Mouse (Mus musculus) spleen, postnatal 36 days (tissue): ENCODE measurements around the gene Cbx7.

Experiments used
- DNase-seq, 2 experiments: peaks; one replicate each; pipeline ENCODE4 v3.0.0; 2022; ENCODE audit warnings: low spot score in 2 of 2, mixed read lengths in 1 of 2

The Cbx7 gene

DNA sequence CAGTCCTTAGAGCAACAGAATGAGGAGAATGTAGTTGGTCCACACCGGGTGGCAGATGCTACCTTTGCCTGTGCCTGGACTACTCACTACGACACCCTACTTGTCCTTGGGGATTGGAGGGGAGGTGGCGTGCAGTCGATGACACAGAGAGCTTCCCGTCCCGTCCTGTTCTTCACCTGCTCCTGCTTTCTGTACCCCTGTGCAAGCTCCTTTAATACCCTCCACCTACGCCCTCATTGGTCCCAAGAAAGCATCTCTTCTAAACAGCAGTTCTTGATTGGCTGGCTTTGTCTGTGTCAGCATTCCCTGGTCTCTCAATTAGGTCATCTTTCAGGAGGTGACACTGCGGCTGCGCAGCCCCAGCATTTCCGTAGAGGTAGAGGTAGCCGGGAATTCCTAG lies at the start of gene Cbx7:
Cbx7 (minus strand) TSS at position 180 of the 400 bp plus-strand sequence.
- no peak for DNase-seq

GRCm38 (mm10) chr15:80020516-80020915 lies 49.6 kb upstream of the Cbx7 start:
- DNase-seq = no peak

DNA sequence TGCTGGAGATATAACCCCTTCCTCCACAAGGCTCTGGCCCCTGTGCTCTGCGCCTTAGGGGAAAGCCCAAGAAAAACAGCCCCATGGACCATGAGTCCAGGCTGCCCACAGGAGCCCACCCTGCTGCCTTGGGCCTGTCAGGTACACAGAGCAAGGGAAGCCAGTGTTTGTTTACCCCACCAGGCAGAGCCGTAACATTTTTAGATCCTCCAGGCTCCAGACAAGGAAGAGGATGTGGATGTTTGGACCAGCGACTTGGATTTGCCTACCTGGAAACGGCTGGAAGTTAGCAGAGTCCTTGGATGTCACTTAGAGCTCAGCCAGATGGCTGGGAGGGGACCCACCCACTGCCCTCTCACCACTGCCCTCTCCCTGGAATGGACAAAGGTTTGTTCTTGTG lies 48.7 kb upstream of the Cbx7 start:
- DNase-seq = no peak

DNA sequence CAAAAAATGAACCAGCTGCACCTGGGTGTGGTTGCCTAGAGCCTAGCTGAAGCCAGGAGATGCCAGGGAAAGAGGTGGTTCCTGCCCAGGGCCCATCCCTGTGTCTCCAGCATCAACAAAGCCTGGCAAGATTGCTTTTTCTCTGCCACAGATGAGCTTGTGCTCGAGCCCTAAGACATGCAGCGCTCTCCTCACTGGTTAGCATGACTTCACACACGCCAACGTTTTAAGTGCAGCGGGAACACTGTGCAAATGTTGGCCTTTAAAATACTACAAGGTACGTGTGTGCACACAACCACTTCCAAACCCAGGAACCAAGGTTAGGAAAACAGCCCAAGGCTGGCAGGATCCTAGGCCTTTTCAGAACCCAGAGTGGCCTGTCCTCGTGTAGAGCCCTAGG lies 48.3 kb upstream of the Cbx7 start:
- DNase-seq = no peak

DNA sequence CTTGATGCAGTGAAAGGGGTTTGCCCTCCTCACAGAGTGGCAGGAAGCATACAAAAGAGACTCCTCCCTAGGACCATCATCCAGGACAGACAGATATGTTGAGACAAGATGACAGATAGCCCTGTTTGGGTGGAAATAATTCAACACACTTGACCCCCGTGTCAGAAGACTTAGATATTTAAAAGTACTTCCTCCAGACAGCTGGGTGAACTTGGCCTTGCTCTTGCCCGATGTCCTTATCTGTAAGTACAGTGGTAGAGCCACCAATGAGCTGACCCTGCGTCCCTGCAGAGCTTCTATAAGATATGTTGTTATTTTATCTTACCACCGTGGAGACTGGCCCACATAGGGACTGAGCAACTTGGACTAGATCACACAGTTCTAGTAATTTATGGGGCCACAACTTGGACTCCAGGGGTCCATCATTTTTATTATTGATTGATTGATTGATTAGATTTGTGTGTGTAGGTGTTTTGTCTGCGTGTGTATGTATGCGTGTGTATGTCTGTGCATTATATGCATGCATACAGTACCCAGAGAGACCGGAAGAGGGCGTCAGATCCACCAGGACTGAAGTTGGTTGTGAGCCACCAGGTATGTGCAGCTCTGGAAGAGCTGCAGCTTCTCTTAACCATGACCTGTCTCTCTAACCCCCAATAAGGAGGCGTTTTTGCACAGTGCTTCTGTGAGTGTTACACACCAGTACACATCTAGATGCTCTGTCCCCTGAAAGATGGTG lies 45.8 kb upstream of the Cbx7 start:
- no peak for DNase-seq

GRCm38 (mm10) chr15:80015211-80015952 lies 44.5 kb upstream of the Cbx7 start:
- no peak for DNase-seq

GRCm38 (mm10) chr15:80014321-80015210 lies 43.6 kb upstream of the Cbx7 start, which contains the start of gene Pdgfb:
Pdgfb (minus strand) TSS chr15:80014977.
- DNase-seq = peak in 1 of 2 experiments; percentile 28

DNA sequence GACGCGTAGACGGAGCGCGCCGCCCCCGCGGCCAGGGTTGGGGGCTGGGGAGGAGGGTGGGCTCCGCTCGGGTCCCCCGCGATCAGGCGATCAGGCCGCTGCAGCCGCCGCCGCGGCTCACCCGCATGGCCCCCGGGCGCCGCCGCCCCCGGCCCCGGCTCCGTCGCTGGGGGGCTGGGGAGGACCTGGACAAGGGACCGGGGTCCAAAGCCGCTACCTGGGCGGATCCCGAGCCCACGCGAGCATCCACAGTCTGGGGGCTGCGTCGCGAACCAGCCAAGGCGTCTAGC lies 43.1 kb upstream of the Cbx7 start:
- DNase-seq = no peak

DNA sequence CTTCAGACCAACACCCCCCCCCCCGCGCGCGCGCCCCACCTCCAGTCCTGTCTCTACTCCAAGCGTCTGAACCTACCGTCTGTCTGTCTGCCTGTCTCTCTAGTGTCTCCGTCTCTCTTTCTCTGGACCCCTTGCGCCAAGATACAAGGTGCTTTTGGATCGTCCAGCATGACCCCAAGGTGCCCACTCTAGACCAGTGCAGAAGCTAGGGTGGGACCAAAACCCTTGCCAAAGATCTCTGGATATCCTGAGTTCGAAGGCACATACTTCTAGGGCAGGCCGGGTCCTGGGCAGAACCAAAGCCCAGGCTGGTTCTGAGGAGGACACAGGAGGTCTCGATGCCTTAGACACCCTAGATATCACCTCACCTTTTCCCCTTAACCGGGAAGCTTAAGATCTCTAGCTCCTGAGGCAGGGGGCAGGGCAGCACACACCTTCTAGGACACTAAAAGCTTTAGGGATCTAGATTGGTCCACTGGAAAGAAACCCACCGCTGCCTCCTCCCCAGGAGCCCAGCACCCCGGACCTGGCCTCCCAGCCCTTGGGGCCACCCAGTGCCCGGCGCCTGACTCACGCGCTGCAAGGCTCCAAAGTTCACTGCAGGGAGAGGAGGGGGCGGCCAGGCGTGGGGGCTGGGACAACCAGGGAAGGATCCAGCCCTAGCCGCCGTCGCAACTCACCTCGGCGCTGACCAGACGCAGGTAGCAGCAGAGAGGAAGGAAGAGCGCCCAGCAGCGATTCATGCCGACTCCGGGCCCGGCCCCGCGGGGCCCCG lies 42.5 kb upstream of the Cbx7 start:
- no peak for DNase-seq

DNA sequence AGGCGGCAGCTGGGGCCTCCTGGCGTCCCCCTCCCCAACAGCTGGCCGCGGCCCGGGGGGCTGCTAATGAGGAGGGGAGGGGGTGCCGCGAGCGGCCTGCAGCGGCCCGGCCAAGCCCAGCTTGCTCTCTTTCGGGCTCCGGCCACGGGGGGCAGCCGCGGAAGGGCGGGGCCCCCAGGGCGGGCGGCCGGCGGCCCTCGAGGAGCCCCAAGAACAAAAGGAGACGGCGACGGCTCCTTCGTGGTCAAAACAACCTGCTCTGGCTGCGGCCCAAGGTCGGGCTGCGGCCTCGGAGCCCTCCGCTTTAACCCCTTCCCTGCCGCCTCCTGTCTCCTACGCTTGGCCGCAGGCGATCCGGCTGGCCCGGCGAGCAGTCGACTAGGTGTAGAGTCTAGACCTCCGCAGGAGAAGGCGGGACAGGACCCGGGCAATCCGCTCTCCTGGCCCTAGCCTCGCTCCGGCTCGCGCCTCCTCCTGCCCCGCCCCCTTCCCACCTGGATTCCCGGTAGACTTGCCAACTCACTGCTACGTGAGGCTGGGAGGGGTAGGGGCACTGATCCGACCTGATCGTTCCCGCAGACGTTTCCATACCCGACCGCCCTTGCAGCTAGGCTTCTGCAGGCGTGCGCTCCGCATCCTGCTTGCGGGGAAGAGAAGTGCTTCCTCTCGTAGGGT lies 41.7 kb upstream of the Cbx7 start:
- DNase-seq = no peak

DNA sequence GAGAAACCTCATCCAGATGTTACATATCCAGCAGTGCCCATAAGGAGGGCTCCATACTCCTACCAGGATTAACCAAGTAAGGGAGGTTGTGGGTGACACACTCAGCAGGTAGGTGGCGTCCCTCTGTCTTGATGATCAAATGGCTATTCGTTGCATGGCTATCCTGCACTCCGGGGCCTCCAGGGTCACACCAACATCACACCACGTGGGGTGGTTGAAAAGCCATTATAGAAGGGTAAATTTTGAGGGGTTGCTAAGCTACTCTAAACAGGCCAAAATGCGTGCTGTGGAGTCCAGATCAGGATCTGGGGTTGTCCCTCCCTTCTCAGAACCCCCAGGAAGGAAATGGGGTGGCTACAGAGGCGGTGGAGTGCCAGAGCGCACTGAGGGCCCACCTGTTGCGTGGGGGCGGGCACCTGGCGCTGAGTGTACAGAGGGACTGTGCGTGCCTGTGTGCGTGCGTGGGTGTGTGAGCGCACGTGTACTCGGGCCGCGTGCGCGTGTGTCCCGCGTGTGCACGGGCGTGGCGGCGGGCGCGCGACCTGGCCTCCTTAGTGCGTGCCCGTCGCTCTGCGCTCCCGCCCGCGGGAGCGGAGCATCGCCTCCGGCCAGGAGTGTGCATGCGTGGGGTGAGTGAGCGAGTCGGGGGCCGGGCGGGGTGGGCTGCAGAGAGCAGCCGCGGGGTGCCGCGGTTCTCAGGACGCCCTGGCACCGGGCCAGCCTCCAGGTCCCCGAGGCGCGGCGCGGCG lies 41.0 kb upstream of the Cbx7 start:
- no peak for DNase-seq

DNA sequence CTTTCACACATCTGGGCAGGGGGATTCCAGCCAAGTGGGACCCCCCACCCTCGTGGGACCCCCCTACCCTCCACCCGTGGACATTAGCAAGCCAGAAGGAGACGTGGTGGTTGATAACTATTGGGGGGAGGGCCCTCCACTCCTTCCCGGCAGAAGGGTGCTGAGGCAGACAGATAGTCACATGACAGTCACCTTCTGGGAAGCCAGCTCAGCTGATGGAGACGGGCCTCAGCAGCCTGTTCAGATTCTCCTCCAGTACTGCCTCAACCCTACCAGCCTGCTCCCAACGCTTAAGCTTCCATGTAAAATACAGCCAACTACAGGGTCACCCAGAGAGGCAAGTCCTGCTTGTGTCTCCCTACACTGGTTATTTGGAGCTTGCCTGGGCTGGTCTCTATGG lies 40.3 kb upstream of the Cbx7 start:
- DNase-seq = no peak

DNA sequence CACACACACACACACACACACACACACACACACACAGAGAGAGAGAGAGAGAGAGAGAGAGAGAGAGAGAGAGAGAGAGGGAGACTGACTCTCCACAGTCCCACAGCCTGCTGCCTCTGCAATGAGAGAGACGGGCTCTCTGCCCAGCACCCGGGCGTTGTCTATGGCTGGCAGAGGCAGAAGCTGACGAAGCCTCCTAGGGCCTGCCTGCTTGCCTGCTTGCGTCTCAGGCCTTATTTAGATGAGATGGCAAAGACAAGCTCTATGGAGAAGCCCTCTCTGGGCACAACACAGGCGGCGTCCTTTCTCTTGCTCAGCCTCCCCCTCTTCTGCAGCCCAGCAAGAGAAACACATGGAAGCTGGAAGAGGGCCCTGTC lies 39.3 kb upstream of the Cbx7 start:
- no peak for DNase-seq

DNA sequence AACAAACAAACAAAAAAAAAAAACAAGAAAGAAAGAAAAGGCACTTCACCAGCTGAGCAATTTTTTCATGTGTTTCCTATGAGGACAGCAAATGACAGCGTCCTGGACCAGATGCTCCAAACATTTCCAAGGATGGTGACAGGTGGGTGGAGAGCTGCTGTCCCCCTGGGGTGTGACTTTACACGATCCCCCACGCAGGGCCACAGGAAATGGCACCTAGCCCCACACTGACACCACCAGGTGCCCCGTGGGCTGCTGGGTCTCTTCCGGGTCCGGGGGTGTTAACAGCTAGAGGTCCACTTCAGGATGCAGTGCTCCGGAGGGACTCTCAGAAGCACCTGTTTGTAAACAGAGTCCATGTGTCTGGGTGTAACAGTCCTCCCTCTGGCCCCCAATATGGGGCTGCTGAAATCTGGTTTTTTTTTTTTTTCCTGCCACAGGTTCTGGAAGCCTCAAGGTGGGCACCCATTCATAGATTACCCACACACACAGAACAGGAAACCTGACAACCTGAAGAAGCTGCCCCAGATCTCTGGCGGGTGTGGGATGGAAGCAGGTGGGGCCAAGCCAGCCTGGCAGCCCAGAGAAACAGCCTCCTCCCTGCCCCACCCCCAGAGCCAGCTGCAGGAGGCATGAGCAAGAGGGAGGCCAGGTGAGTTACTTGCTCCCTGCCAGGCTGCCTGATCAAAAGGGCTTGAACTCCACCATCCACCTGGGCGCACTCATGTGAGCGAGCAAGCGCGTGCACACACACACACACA lies 38.7 kb upstream of the Cbx7 start:
- DNase-seq = no peak

DNA sequence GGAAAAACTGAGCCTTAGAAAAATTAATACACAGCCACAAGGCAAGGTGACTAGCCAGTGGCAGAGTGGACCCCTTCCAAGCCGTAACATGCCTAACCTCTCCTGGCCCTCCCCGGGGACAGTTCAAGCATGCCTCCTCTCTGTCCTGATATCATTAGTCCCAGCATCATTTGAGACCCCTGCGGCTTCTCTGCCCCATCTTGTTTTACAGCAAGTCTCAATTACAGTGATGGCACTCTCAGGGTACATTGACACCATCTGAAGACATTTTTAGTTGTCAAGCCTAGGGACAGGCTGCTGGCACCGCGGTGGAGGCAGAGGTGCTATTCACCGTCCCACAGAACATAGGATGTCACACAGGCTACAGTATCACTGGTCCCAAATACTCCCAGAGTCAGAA lies 37.5 kb upstream of the Cbx7 start:
- DNase-seq = no peak

- no peak for DNase-seq
These were observed 35.2 kb upstream of the Cbx7 start for GRCm38 (mm10) chr15:80006156-80006555.

DNA sequence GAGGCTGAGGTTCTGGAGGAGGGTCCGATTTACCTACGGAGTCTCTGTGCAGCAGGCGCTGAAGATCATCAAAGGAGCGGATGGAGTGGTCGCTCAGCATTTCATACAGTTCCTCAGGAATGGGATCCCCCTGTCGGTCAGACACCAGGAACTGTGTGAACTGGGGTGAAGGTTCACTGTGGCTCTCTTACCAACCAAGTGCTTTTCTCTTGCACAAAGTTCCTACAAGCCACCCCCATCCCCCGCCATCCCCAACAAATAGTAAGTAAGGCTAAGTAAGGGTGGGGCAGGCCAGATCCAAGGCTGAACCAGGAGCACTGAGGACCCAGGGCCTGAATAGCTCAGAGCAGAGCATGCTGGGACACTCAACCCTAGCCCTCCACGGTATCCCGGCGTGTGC lies 34.5 kb upstream of the Cbx7 start:
- DNase-seq = no peak

GRCm38 (mm10) chr15:80004644-80005340 lies 33.9 kb upstream of the Cbx7 start:
- no peak for DNase-seq

DNA sequence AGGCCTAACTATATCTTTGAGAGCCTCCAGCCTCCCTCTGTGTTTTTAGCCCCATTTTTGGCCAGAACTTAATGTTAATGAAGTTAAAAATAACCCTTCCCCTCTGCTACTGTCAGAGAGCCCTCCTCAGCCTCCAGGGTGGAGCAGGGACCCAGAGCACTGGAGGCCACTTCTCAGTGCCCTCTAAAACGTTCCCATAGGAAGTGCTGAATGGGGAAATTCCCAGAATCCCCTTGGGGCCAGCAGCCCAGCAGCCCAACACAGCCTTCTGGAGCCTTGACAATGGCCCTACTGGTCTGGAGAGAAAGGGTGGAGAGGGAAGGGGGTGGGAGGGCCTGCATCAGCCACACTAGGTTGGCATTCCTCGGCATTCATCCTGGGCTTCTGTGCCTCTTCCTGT lies 32.7 kb upstream of the Cbx7 start:
- no peak for DNase-seq
